Mouse (Mus musculus) liver, postnatal 0 days (tissue): ENCODE measurements around the gene Snx5.

ENCODE experiments used
- CTCF ChIP-seq: sonication (generic); IDR thresholded peaks from 2 replicates; pipeline ENCODE4 v1.5.1; 2016; ENCODE audit warnings: antibody characterized with exemption, low read depth
- EP300 ChIP-seq: IDR thresholded peaks from 2 replicates; pipeline ENCODE4 v1.6.1; 2016; ENCODE audit warnings: antibody characterized with exemption, low read depth, mild to moderate bottlenecking

GRCm38 (mm10) chr2:144270507-144271420 is at the start of gene Snx5, which contains the start of gene Mgme1:
- TF ChIP-seq EP300 (peak; percentile 37; the same call in 1 of the 2 replicates), CTCF (no peak)
